Mouse (Mus musculus): ENCODE measurements at regions not wholly inside any gene's neighbourhood (a gene's known extent, or its start where the extent isn't known, plus 50 kb on each side); places are given as distances from the start of the nearest gene placed in this dataset.
A peak's percentile ranks its signal among the peaks of the same experiment; 100 is the strongest.

DNA sequence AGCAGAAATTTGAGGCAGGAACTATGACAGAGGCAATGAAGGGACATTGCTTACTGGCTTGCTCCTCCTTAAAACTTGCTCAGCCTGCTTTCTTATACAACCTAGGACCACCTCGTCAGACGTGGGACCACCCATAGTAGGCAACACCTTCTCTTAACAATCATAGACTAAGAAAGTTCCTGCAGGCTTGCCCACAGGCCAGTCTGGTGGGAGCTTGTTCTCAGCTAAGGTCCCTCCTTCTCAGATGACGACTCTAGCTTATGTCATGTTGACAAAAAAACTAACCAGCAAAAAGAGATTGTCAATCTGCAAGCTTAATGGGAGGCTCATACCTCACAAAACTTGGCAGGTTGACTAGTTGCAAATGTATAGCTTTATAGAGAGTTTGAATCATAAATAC is 56.5 kb upstream of the Lsm6 start:
- DNase-seq = no peak

DNA sequence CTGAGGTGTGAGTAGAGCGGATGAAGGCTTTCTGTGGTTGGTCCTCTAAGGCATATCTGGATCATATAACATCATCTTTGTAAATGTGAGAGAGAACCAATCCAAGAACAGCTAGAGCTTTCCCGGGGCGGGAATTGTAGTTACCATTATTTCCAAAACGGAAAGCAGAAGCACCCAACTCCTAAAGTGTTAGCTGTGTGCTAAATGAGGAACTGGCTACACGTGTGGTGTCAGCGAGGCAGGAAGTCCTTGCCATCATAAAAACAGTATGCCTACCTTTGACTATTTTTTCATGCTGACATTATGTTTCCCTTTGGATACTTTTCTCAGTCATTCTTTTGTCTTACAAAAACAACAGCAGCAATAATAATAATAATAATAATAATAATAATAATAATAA is 68.8 kb upstream of the Lsm6 start:
- no peak for DNase-seq

DNA sequence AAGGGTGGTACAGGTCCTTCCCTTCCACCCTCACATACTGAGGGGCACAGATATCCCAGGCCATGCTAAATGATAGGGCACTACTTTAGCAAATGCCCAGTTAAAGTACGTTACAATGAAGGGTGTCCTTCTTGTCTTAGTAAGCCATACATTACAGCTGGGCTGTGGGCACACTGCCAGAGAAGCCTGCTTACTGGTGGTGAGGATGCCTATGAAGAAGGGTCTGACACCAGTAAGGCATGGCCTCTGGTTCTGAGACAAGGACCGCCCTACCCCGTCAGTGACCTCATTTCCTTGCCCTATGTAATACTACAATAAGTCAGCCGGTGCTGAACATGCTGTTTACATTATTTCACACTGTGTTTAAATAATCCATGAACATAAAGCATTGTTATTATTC is 69.6 kb upstream of the Lsm6 start:
- peak; percentile 8 for DNase-seq

DNA sequence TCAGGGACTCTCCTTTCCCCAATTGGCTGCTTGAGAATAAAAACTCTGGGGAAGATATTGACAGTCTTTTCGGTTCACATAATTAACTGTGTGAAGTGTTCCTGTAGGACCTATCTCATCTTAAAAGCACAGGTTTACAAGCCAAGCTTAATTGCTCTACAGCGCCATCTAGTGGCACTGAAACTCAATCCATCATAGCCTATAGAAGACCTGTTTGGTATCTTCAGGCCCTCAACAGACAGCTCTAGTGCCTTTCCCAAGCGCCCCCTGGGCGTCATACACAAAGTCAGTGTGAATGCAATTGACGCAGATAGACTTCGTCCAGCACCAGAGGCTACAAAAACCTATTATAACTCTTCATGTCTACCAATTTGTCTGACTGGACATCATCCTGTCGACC is 78.9 kb upstream of the Lsm6 start:
- peak; percentile 77 for DNase-seq

DNA sequence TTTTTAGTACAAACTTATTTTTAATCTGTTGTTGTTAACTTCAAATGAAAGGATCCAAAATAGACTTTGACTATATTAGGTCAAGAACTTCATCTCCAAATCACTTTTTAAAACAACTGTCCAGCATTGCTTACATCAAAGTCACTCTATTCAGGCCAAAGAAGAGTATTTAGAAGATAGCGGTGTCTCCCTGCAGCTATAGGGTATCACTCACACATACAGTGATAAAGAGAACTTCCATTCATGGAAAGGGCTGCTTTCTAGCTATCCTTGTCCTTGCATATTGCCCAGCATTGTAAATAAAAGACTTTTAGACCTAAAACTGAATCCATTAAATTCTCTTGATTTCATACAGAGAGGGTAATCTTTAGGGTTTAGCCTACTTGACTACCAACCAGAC is 82.1 kb upstream of the Lsm6 start:
- DNase-seq = no peak

DNA sequence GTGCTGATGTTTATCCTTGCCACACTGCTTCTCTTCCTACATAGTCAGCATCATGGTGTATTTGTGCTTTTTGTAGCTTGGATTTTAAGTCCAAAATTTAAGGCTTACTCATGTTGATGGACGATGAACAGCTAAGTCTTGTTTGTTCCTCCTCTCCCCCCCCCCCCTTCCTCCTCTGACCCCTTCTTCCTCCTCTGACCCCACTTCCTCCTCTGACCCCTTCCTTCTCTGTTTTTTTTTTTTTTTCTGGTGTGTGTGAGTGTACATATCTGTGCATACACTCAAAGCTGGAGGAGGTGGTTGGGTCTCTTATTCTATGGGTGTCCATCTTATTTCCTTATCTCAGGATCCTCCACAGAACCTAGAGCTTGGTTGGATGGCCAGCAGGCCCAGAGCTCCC is 87.0 kb upstream of the Lsm6 start:
- no peak for DNase-seq

DNA sequence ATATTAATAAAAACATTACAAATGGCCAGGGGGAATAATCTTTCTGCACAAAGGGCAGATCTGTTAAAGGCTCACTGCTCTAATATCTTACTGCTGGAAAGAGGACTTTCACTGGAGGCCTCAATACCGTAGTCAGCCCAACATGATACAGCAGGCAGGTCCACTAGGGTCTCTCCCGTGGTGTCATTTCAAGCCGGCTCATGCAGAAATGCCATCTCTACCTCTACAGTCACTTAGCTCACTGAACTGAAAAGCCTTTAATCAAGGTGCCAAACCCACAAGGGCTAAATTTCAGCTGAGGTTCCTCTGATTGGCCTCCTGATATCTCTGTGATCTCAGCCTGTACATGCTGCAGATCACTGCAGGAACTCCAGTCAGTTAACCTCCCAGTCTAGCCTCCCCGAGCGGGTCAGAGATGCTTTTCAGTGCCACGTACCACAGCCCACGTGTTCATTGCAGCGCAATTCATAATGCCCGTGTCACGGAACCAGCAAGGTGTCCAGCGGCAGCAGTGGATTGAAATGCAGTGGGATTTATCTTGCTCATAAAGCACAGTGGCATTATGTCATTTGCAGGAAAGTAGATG is 90.4 kb upstream of the Lsm6 start:
- DNase-seq = no peak

DNA sequence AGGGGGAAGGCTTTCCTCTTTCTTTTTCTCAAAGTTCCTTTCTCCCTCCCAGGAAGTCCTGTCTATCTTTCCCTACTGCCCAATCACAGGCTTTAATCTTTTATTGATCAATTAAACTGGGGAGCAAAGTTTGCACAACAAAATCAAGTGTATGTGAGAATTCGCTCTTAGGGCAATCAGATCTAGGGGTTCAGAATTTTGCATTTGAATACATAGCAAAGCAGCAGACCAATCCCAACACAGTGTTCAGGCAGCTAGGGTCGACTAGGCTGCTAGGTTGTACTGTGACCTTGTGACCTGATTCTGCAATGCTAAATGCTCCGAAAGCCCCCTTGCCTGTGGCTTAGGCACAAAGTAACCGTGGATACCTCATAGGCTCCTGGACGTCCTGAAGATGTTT is 91.5 kb upstream of the Lsm6 start:
- no peak for DNase-seq

DNA sequence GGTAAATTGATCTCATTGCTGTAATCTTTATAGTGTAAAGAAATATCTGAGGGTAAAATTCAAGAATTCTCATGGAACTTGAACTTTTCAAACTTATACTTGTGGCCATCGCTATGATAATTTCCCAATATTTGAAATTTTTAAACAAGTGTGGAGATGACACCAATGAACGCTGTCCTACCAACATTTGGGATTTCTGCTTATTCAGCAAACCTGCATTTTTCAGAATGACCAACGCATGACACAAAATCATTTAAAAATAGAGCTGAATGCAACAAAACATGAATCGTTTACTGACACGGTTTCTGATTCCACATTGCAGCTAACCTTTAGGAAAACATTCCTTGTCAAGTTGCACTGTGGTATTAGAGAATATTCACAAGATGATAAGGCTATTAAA is 92.9 kb upstream of the Lsm6 start:
- no peak for DNase-seq

DNA sequence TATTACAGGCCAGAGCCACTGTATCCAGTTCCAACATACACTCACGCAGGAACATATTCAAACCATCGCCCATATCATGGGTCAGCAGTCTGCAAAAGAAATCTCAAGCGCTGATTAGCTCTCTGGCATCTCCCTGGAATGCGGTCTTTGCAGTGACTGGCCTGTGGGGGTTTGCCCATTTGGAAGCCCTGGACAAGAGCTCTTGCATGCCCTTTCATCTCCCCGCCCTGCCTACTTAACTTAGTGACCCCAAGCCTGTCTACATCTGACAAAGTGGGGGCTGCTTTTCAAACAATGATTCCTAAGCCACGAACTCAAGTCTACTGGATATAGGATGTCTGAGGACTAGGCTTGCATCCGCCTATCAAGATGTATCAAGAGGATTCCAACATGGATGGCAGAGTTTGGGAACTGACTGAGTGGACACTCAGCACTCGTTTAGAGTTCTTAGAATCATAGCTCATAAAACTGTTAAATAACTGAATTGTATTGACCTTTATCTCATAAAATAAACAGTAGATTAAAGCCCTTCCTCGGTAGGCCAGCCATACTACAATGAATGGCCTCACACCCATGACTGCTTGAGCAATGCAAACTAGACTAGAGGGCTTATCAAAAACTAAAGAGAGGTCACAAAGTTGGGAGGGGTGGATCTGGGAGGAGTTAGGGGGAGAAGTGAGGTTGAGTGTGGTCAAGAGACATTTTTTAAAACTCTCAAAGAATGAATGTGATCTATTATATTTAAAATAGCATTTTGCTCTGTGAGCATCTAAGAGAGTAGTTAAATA is 97.4 kb upstream of the Zfp827 start:
- DNase-seq = no peak

DNA sequence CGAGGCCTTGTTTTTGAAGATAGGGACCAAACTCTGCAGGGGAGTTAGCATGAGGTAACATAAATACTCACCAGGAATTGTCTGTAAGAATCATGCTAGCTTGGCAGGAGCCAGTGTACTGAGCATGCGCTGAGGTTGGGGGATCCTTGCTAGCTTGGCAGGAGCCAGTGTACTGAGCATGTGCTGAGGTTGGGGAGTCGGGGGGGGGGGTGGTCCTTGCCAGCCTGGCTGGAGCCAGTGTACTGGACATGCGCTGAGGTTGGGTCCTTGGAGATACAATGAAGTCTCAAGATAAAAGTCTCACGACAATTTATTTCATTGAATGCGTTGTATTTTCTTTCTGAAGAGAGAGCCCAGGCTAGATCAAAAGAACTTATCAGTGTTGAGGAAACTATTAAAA is 96.2 kb upstream of the Zfp827 start:
- no peak for DNase-seq

DNA sequence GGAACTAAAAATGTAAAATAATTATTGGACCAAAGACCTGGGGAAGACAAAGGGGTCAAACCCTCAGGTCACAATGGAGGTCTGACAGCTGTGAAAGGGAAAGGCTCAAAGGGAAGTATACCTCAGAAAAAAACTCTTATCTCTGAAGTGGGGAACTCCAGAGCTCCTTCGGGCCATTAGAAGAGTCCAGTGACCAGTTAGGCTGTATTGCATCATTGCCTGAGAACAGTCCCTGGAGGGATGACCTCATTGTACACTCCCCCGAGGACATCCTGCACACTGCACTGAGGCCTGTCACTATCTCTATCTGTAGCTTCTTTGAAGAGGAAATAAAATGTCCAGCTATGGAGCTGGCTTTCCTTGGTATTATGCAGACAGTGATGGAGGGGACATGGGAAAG is 88.2 kb upstream of the Zfp827 start:
- DNase-seq = no peak

DNA sequence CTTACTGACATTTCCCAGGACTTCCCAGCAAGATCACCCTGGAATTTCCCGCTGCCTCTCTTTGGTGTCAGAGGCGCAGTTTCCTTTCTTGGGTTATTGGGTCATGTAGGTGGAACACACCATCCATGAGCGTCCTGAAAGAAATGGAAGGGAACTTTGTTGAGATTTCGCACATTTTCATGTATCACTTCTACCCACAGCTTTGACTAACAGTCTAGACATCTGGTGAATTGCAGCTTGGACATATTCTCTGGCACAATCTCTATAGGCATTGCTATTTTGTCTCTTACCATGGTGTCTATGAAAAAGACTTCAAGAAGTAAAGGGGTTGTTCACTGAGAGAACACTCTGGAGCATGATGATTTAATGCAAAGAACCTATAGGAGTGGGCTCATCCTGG is 86.7 kb upstream of the Zfp827 start:
- no peak for DNase-seq

DNA sequence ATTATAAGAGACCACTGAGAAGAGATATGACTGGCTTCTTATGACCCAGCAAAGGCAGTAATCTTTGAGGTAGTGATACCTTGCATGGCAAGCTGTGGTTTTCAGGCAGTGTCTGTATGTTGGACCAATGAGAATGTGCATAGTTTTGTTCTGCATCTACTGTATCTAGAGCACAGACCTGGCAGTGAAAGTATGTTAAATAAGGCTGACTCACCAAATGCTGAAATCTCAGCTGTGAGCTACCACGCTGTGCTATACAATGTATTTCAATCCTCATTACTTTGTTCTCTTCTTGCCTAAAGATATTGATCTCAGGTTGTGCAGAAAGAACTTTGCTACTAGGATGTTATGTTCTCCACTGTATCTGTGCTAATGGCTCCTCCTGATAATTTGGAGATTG is 83.9 kb upstream of the Zfp827 start:
- no peak for DNase-seq

DNA sequence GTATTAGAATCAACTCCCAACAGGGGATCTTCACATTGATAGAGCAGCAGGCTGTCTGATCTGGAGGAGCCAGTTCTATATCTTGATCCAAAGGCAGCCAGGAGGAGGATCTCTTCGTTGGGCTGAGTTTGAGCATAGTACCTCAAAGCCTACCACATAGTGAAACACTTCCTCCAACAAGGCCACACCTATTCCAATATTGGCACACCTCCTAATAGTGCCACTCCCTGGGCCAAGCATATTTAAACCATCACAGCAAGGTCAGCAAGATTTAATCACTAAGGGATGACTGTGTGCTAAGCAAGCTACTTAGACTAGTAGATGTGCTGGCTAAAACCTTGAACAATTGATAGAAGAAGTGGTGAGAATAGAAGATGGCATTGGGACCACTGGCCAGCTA is 82.6 kb upstream of the Zfp827 start:
- no peak for DNase-seq

DNA sequence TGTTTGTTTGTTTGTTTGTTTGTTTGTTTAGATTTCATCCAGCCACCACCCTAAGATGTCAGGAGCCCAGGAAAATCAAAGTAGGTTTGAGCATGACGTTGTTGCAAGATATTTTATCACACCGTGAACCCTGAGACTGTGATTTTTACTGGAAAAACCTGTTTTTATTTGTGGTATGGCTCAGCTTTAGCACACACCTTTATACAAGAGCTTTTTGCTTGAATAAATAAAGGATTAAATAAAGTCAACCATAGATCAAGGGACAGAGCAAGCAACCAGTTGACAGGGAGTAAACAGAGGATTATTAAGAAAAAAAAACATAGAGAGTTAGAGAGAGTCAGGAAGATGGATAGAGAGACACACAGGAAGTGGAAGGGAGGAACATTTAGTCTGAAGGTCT is 82.2 kb upstream of the Zfp827 start:
- no peak for DNase-seq

DNA sequence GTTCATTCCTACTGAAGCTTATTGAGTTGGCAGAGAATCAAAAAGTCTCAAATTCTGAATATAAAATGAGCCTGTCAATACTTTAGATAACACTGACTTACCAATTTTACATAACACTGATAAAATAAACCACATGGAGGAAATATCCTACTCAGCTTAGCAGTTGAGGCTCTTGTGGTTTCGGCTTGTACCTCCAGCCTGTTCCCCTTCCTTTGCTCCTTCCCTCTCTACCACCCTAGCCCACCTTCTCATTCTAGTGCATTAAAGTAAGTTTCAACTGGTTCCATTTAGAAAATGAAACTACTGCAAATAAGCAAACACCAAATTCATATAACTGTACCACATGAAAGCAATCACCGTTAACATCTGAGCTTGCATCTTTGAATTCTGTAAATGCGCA is 53.2 kb upstream of the Zfp827 start:
- no peak for DNase-seq

Data from lung, postnatal 10 days (tissue).